Mouse (Mus musculus): ENCODE results near the gene Smim24.

Smim24 gene

GRCm38 (mm10) chr10:81410350-81410749, 17.5 kb downstream of the Smim24 start:
- no peak for DNase-seq (ENCODE audit: low spot score)

GRCm38 (mm10) chr10:81410981-81411380, 18.1 kb downstream of the Smim24 start:
- no peak for DNase-seq (ENCODE audit: low spot score)

- peak; percentile 81 for DNase-seq (ENCODE audit: low spot score)
Measured at GRCm38 (mm10) chr10:81411471-81412400, 18.9 kb downstream of the Smim24 start.

- DNase-seq (ENCODE audit: low spot score): no peak
Measured at GRCm38 (mm10) chr10:81412586-81413309, 19.9 kb downstream of the Smim24 start.

GRCm38 (mm10) chr10:81413310-81414261, 20.7 kb downstream of the Smim24 start:
- DNase-seq (ENCODE audit: low spot score): peak; percentile 93

- peak; percentile 79 for DNase-seq (ENCODE audit: low spot score)
Measured at GRCm38 (mm10) chr10:81414682-81415081, 21.8 kb downstream of the Smim24 start.

GRCm38 (mm10) chr10:81415146-81415545, 22.3 kb downstream of the Smim24 start:
- DNase-seq (ENCODE audit: low spot score): no peak

GRCm38 (mm10) chr10:81415549-81416310, 22.9 kb downstream of the Smim24 start:
- no peak for DNase-seq (ENCODE audit: low spot score)

GRCm38 (mm10) chr10:81416581-81417226, 23.9 kb downstream of the Smim24 start:
- DNase-seq (ENCODE audit: low spot score): peak; percentile 83

GRCm38 (mm10) chr10:81417227-81418215, 24.7 kb downstream of the Smim24 start:
- no peak for DNase-seq (ENCODE audit: low spot score)

- DNase-seq (ENCODE audit: low spot score): no peak
Measured at GRCm38 (mm10) chr10:81418216-81419070, 25.6 kb downstream of the Smim24 start.

GRCm38 (mm10) chr10:81419111-81419928, 26.5 kb downstream of the Smim24 start:
- no peak for DNase-seq (ENCODE audit: low spot score)

- no peak for DNase-seq (ENCODE audit: low spot score)
Measured at GRCm38 (mm10) chr10:81420191-81420767, 27.4 kb downstream of the Smim24 start.

- no peak for DNase-seq (ENCODE audit: low spot score)
Measured at GRCm38 (mm10) chr10:81421041-81421796, 28.4 kb downstream of the Smim24 start.

- DNase-seq (ENCODE audit: low spot score): no peak
Measured at GRCm38 (mm10) chr10:81421797-81422100, 28.9 kb downstream of the Smim24 start.

- DNase-seq (ENCODE audit: low spot score): no peak
Measured at GRCm38 (mm10) chr10:81422191-81422590, 29.3 kb downstream of the Smim24 start.

Measured in lung, postnatal 25 days (tissue).